Mouse (Mus musculus): ENCODE measurements around the gene Dcaf7.

- TF ChIP-seq CTCF (IDR thresholded peaks at IDR 0.05; ENCODE audit: extremely low read depth, insufficient read depth, low read length) (no peak), POLR2A (IDR thresholded peaks at IDR 0.05; ENCODE audit: extremely low read depth, insufficient read depth, low read length) (no peak)
Measured at GRCm38 (mm10) chr11:106033491-106033919, 3.2 kb upstream of the Dcaf7 start.

All from cortical plate, adult 2 months (tissue).